Mouse (Mus musculus) stomach, embryonic 16.5 days (tissue): ENCODE measurements around the gene Fut9. TPM values are rescaled to one million over a fixed set of nuclear protein-coding genes. Genes with fewer than 3 reads are reported as not detected.

ENCODE experiments used
- ATAC-seq: fragments of 200-750 bp; cut with Nextera tagmentation; 2 replicates; pipeline ENCODE4 v1.8.0; 2017; ENCODE audit warnings: moderate number of reproducible peaks, moderate TSS enrichment; ENCODE audit not compliant: insufficient read depth, low FRiP score
- H3K27ac ChIP-seq: fragments of 300-500 bp; sonication (generic); 2 replicates; pipeline ENCODE4 v1.5.1; 2014; ENCODE audit warnings: low read length
- H3K27me3 ChIP-seq: fragments of 300-500 bp; sonication (generic); 2 replicates; pipeline ENCODE4 v1.6.1; 2014; ENCODE audit warnings: low read length, control low read depth, mixed read lengths; ENCODE audit not compliant: control insufficient read depth, insufficient read depth
- H3K36me3 ChIP-seq: fragments of 300-500 bp; sonication (generic); 2 replicates; pipeline ENCODE4 v1.6.1; 2014; ENCODE audit warnings: low read length; ENCODE audit not compliant: control insufficient read depth, insufficient read depth
- H3K4me1 ChIP-seq: fragments of 300-500 bp; sonication (generic); 2 replicates; pipeline ENCODE4 v1.6.1; 2014; ENCODE audit warnings: low read length, control low read depth, mixed read lengths; ENCODE audit not compliant: control insufficient read depth, insufficient read depth
- H3K4me2 ChIP-seq: fragments of 300-500 bp; sonication (generic); 2 replicates; pipeline ENCODE4 v1.6.1; 2014; ENCODE audit warnings: low read depth, low read length, mixed read lengths
- H3K4me3 ChIP-seq: fragments of 300-500 bp; sonication (generic); replicated peaks from 2 replicates; pipeline ENCODE4 v1.5.1; 2014; ENCODE audit warnings: mild to moderate bottlenecking, low read length
- H3K9ac ChIP-seq: fragments of 300-500 bp; sonication (generic); 2 replicates; pipeline ENCODE4 v1.6.1; 2014; ENCODE audit warnings: low read length
- H3K9me3 ChIP-seq: fragments of 300-500 bp; sonication (generic); replicated peaks from 2 replicates; pipeline ENCODE4 v1.6.1; 2016; ENCODE audit warnings: low read length, control low read depth; ENCODE audit not compliant: control insufficient read depth
- WGBS: fragments of 180-500 bp; shearing (Covaris S2); extraction: QIAGEN DNeasy Blood & Tissue Kit; methylation state at CpG from one replicate; pipeline ENCODE4 v1.1.7; 2014; 5-methylcytosine and 5-hydroxymethylcytosine counted together
- polyA plus RNA-seq: library from polyadenylated mRNA; unstranded; fragments of >200 nt; fragmentation: Nextera tagmentation; extraction: Ambion mirVana; gene quantifications from 2 replicates; pipeline ENCODE4 v1.2.1, GENCODE M21; 2015

The Fut9 gene
- polyA plus RNA-seq, 1 experiment from 2014 or later: 2.0 TPM

- no peaks in the 10 kb centered on the region for H3K27me3 ChIP-seq
- H3K4me3 ChIP-seq: no peak overlapping the region
- H3K36me3 ChIP-seq: no peaks in the 10 kb centered on the region
- H3K9ac ChIP-seq: no peak overlapping the region
- no peak overlapping the region for H3K27ac ChIP-seq
- no peak overlapping the region for H3K4me2 ChIP-seq
- ATAC-seq: no peak
- H3K4me1 ChIP-seq: no peaks in the 10 kb centered on the region
- WGBS: 50% methylated on average over 1 of the region's 1 CpGs
- no peaks in the 10 kb centered on the region for H3K9me3 ChIP-seq
Observed at GRCm38 (mm10) chr4:25627039-25627438, 173.0 kb downstream of the Fut9 start.

- H3K4me2 ChIP-seq: no peak overlapping the region
- ATAC-seq: no peak
- H3K4me1 ChIP-seq: no peaks in the 10 kb centered on the region
- no peak overlapping the region for H3K9ac ChIP-seq
- H3K36me3 ChIP-seq: no peaks in the 10 kb centered on the region
- no peak overlapping the region for H3K4me3 ChIP-seq
- 86% methylated on average over 2 of the region's 2 CpGs for WGBS
- H3K27ac ChIP-seq: no peak overlapping the region
- H3K9me3 ChIP-seq: no peaks in the 10 kb centered on the region
- H3K27me3 ChIP-seq: no peaks in the 10 kb centered on the region
Observed at GRCm38 (mm10) chr4:25623176-25623575, 176.9 kb downstream of the Fut9 start.

GRCm38 (mm10) chr4:25617301-25617700 is 182.7 kb downstream of the Fut9 start:
- no peaks in the 10 kb centered on the region for H3K4me1 ChIP-seq
- ATAC-seq: no peak
- no peaks in the 10 kb centered on the region for H3K27me3 ChIP-seq
- WGBS: 77% methylated on average over 4 of the region's 4 CpGs
- H3K27ac ChIP-seq: no peak overlapping the region
- no peak overlapping the region for H3K9ac ChIP-seq
- H3K4me2 ChIP-seq: no peak overlapping the region
- no peak overlapping the region for H3K4me3 ChIP-seq
- H3K9me3 ChIP-seq: no peaks in the 10 kb centered on the region
- no peaks in the 10 kb centered on the region for H3K36me3 ChIP-seq

GRCm38 (mm10) chr4:25613426-25613825 is 186.6 kb downstream of the Fut9 start:
- H3K27ac ChIP-seq: no peak overlapping the region
- no peak overlapping the region for H3K4me3 ChIP-seq
- H3K9me3 ChIP-seq: no peaks in the 10 kb centered on the region
- ATAC-seq: no peak
- H3K4me2 ChIP-seq: no peak overlapping the region
- no peaks in the 10 kb centered on the region for H3K27me3 ChIP-seq
- WGBS: 80% methylated on average over 5 of the region's 5 CpGs
- H3K9ac ChIP-seq: no peak overlapping the region
- no peaks in the 10 kb centered on the region for H3K36me3 ChIP-seq
- no peaks in the 10 kb centered on the region for H3K4me1 ChIP-seq

GRCm38 (mm10) chr4:25610481-25610880 is 189.6 kb downstream of the Fut9 start:
- H3K27me3 ChIP-seq: no peaks in the 10 kb centered on the region
- no peaks in the 10 kb centered on the region for H3K4me1 ChIP-seq
- 69% methylated on average over 2 of the region's 2 CpGs for WGBS
- no peak overlapping the region for H3K4me3 ChIP-seq
- H3K36me3 ChIP-seq: no peaks in the 10 kb centered on the region
- no peak overlapping the region for H3K4me2 ChIP-seq
- no peak overlapping the region for H3K27ac ChIP-seq
- no peak overlapping the region for H3K9ac ChIP-seq
- H3K9me3 ChIP-seq: no peaks in the 10 kb centered on the region
- ATAC-seq: no peak

- no peak overlapping the region for H3K27ac ChIP-seq
- no peaks in the 10 kb centered on the region for H3K4me1 ChIP-seq
- H3K36me3 ChIP-seq: no peaks in the 10 kb centered on the region
- H3K9ac ChIP-seq: no peak overlapping the region
- no peaks in the 10 kb centered on the region for H3K27me3 ChIP-seq
- H3K4me2 ChIP-seq: no peak overlapping the region
- 69% methylated on average over 4 of the region's 4 CpGs for WGBS
- no peak overlapping the region for H3K4me3 ChIP-seq
- H3K9me3 ChIP-seq: no peaks in the 10 kb centered on the region
- no peak for ATAC-seq
Observed at GRCm38 (mm10) chr4:25593218-25593617, 206.8 kb downstream of the Fut9 start.
